ENCODE assay signal across 14 mouse cellular contexts in the genomic region with DNA sequence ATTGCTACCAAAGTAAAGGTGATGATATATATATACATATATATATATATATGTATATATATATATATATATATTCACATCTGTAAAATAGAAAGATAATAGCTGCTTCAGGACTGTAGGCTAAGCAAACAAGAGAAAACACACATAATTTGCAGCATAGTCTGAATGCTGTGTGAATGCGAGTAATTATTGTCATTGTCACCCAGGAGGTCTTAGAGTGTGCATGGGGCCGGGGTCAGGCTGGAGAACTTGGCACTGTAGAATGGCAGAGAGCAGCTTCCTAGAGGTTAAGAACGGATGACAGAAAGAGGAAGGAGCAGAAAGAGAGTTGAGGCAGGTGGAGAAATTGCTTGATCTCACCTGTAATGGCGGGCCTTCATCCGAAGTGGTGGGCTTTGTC.
DNase-seq lines count a peak whose midpoint lies in the region; ATAC-seq and TF ChIP-seq lines count a peak whose summit lies in the region.
"Had no signal": no experiment of that assay in that cellular context is flagged by ENCODE, and none has a peak within 500 bp of the region (broad histone marks: within the 10 kb centered on the region; RNA-seq: fewer than 3 reads in every experiment).

No protein-coding gene starts in this region.

- no peaks in the 10 kb centered on the region for H3K9me3 ChIP-seq in forebrain, embryonic 11.5 days (ENCODE audit: control insufficient read depth, low read length)
- H3K9me3 ChIP-seq in forebrain, embryonic 10.5 days = no peaks in the 10 kb centered on the region
- no peaks in the 10 kb centered on the region for H3K9me3 ChIP-seq in limb, embryonic 12.5 days
- H3K9me3 ChIP-seq in limb, embryonic 10.5 days (replicated peaks) = no peaks in the 10 kb centered on the region
- no peaks in the 10 kb centered on the region for H3K9me3 ChIP-seq in hindbrain, embryonic 15.5 days
- H3K9me3 ChIP-seq in midbrain, postnatal 0 days (ENCODE audit: low read length) = no peaks in the 10 kb centered on the region
- no peaks in the 10 kb centered on the region for H3K9me3 ChIP-seq in heart, embryonic 12.5 days (replicated peaks)
- H3K9me3 ChIP-seq: limb, embryonic 15.5 days had no signal

- no peaks in the 10 kb centered on the region for H3K36me3 ChIP-seq in forebrain, embryonic 11.5 days (ENCODE audit: control insufficient read depth, insufficient read depth, low read length)
- no peaks in the 10 kb centered on the region for H3K36me3 ChIP-seq in forebrain, embryonic 10.5 days (replicated peaks)
- H3K36me3 ChIP-seq in limb, embryonic 12.5 days = no peaks in the 10 kb centered on the region
- H3K36me3 ChIP-seq in limb, embryonic 10.5 days = no peaks in the 10 kb centered on the region
- H3K36me3 ChIP-seq in hindbrain, embryonic 15.5 days = no peaks in the 10 kb centered on the region
- H3K36me3 ChIP-seq in midbrain, postnatal 0 days (ENCODE audit: insufficient read depth, low read length) = no peaks in the 10 kb centered on the region
- H3K36me3 ChIP-seq in heart, embryonic 12.5 days = no peaks in the 10 kb centered on the region
- H3K36me3 ChIP-seq: limb, embryonic 15.5 days had no signal

- no peak overlapping the region for H3K9ac ChIP-seq in forebrain, embryonic 11.5 days (ENCODE audit: low read length)
- H3K9ac ChIP-seq in limb, embryonic 12.5 days (replicated peaks) = no peak overlapping the region
- H3K9ac ChIP-seq in hindbrain, embryonic 15.5 days = no peak overlapping the region
- H3K9ac ChIP-seq in midbrain, postnatal 0 days (replicated peaks; ENCODE audit: low read length, poor library complexity, severe bottlenecking) = peak overlapping the region; percentile 42; the same call in 1 of the 2 replicates
- no peak overlapping the region for H3K9ac ChIP-seq in heart, embryonic 12.5 days
- H3K9ac ChIP-seq: limb, embryonic 15.5 days; liver, postnatal 0 days had no signal

- ATAC-seq in forebrain, embryonic 11.5 days (replicated peaks; ENCODE audit: low FRiP score) = peak; percentile 18; the same call in 1 of the 2 replicates
- ATAC-seq in limb, embryonic 12.5 days (ENCODE audit: insufficient number of reproducible peaks, insufficient read depth, low FRiP score, low TSS enrichment, low read depth) = no peak
- no peak for ATAC-seq in hindbrain, embryonic 15.5 days (ENCODE audit: low FRiP score, low read depth)
- no peak for ATAC-seq in midbrain, postnatal 0 days (ENCODE audit: low FRiP score)
- ATAC-seq in heart, embryonic 12.5 days (ENCODE audit: insufficient number of reproducible peaks, low FRiP score) = no peak
- ATAC-seq: liver, postnatal 0 days had no signal

- TF ChIP-seq CTCF in midbrain, postnatal 0 days (IDR thresholded peaks at IDR 0.05) = no peak

- WGBS in forebrain, embryonic 11.5 days = 83% methylated on average over 5 of the region's 5 CpGs
- 88% methylated on average over 5 of the region's 5 CpGs for WGBS in forebrain, embryonic 10.5 days
- 89% methylated on average over 5 of the region's 5 CpGs for WGBS in limb, embryonic 12.5 days
- 86% methylated on average over 5 of the region's 5 CpGs for WGBS in limb, embryonic 10.5 days
- 86% methylated on average over 5 of the region's 5 CpGs for WGBS in hindbrain, embryonic 15.5 days
- 81% methylated on average over 5 of the region's 5 CpGs for WGBS in midbrain, postnatal 0 days
- WGBS in heart, embryonic 12.5 days = 75% methylated on average over 5 of the region's 5 CpGs

- no peak overlapping the region for H3K4me3 ChIP-seq in forebrain, embryonic 11.5 days (ENCODE audit: low read depth, low read length)
- no peak overlapping the region for H3K4me3 ChIP-seq in forebrain, embryonic 10.5 days
- no peak overlapping the region for H3K4me3 ChIP-seq in limb, embryonic 12.5 days (replicated peaks)
- H3K4me3 ChIP-seq in limb, embryonic 10.5 days = no peak overlapping the region
- H3K4me3 ChIP-seq in hindbrain, embryonic 15.5 days = no peak overlapping the region; the same call in 1 of the 2 replicates
- peak overlapping the region; percentile 35; the same call in 1 of the 2 replicates for H3K4me3 ChIP-seq in midbrain, postnatal 0 days (ENCODE audit: low read depth, low read length)
- no peak overlapping the region for H3K4me3 ChIP-seq in heart, embryonic 12.5 days

- no peak overlapping the region; the same call in 1 of the 2 replicates for H3K4me2 ChIP-seq in forebrain, embryonic 11.5 days (ENCODE audit: low read depth, low read length, severe bottlenecking)
- H3K4me2 ChIP-seq in limb, embryonic 12.5 days = peak overlapping the region; percentile 57; the same call in 1 of the 2 replicates
- H3K4me2 ChIP-seq in hindbrain, embryonic 15.5 days = peak overlapping the region; percentile 55; the same call in 1 of the 2 replicates
- peak overlapping the region; percentile 55; the same call in 1 of the 2 replicates for H3K4me2 ChIP-seq in midbrain, postnatal 0 days (ENCODE audit: low read depth, low read length, poor library complexity, severe bottlenecking)
- H3K4me2 ChIP-seq in heart, embryonic 12.5 days = no peak overlapping the region
- H3K4me2 ChIP-seq: heart, embryonic 11.5 days had no signal

- H3K27ac ChIP-seq in forebrain, embryonic 11.5 days (ENCODE audit: low read depth, low read length) = no peak overlapping the region
- H3K27ac ChIP-seq in forebrain, embryonic 10.5 days = no peak overlapping the region
- no peak overlapping the region for H3K27ac ChIP-seq in limb, embryonic 12.5 days
- H3K27ac ChIP-seq in limb, embryonic 10.5 days = no peak overlapping the region
- no peak overlapping the region for H3K27ac ChIP-seq in hindbrain, embryonic 15.5 days (replicated peaks)
- H3K27ac ChIP-seq in midbrain, postnatal 0 days (ENCODE audit: low read depth, low read length) = 0 out of 2 replicates have a peak overlapping the region, but pooled peaks have one; percentile 12
- H3K27ac ChIP-seq in heart, embryonic 12.5 days (ENCODE audit: poor library complexity, severe bottlenecking) = no peak overlapping the region
- H3K27ac ChIP-seq: limb, embryonic 15.5 days had no signal

- DNase-seq in forebrain, embryonic 11.5 days (ENCODE audit: low spot score) = no peak
- no peak for DNase-seq in forebrain, embryonic 10.5 days (ENCODE audit: extremely low spot score, low spot score)
- DNase-seq in limb, embryonic 10.5 days (ENCODE audit: low spot score) = no peak
- DNase-seq in midbrain, postnatal 0 days (ENCODE audit: low spot score) = no peak
- DNase-seq in frontal cortex, adult 2 months (ENCODE audit: extremely low spot score in 1 of 2, low spot score in 1 of 2) = no peak
- DNase-seq: gastrocnemius, postnatal 25 days; kidney, adult 11 months; liver, postnatal 0 days; spleen, adult 18-20 months had no signal

- no peaks in the 10 kb centered on the region for H3K4me1 ChIP-seq in forebrain, embryonic 11.5 days (replicated peaks; ENCODE audit: control insufficient read depth, insufficient read depth, low read length)
- H3K4me1 ChIP-seq in forebrain, embryonic 10.5 days = peaks cover 9% of the 10 kb centered on the region; the same call in 1 of the 2 replicates
- no peaks in the 10 kb centered on the region for H3K4me1 ChIP-seq in limb, embryonic 12.5 days (replicated peaks)
- peaks cover 13% of the 10 kb centered on the region for H3K4me1 ChIP-seq in limb, embryonic 10.5 days
- 0 out of 2 replicates have a peak, but pooled peaks cover 3% of the 10 kb centered on the region for H3K4me1 ChIP-seq in hindbrain, embryonic 15.5 days (replicated peaks)
- H3K4me1 ChIP-seq in midbrain, postnatal 0 days (ENCODE audit: insufficient read depth, low read length) = no peaks in the 10 kb centered on the region
- H3K4me1 ChIP-seq in heart, embryonic 12.5 days (replicated peaks) = no peaks in the 10 kb centered on the region

- no peaks in the 10 kb centered on the region for H3K27me3 ChIP-seq in forebrain, embryonic 11.5 days (ENCODE audit: control insufficient read depth, insufficient read depth, low read length)
- H3K27me3 ChIP-seq in forebrain, embryonic 10.5 days (ENCODE audit: poor library complexity, severe bottlenecking) = no peaks in the 10 kb centered on the region
- no peaks in the 10 kb centered on the region for H3K27me3 ChIP-seq in limb, embryonic 12.5 days
- H3K27me3 ChIP-seq in limb, embryonic 10.5 days (ENCODE audit: low read depth, poor library complexity, severe bottlenecking) = no peaks in the 10 kb centered on the region
- H3K27me3 ChIP-seq in hindbrain, embryonic 15.5 days = no peaks in the 10 kb centered on the region
- no peaks in the 10 kb centered on the region for H3K27me3 ChIP-seq in midbrain, postnatal 0 days (ENCODE audit: insufficient read depth, low read length)
- no peaks in the 10 kb centered on the region for H3K27me3 ChIP-seq in heart, embryonic 12.5 days (replicated peaks)
- H3K27me3 ChIP-seq: limb, embryonic 15.5 days had no signal

Comparison
In these comparisons a context has a peak if more than half of its experiments do, and no peak if none do; other contexts are left out.
1. H3K4me2 ChIP-seq: peak in limb, embryonic 12.5 days (single experiment), hindbrain, embryonic 15.5 days (single experiment) and midbrain, postnatal 0 days (single experiment); none in forebrain, embryonic 11.5 days (single experiment) and heart, embryonic 12.5 days (single experiment).